Mouse (Mus musculus): ENCODE measurements around the gene Exoc2. TPM values are rescaled to one million over a fixed set of nuclear protein-coding genes. Genes with fewer than 3 reads are reported as not detected.

Exoc2 gene
- total and polyA plus RNA-seq, 3 experiments = 22.1 to 26.0 TPM; not detected in 1

- Histone ChIP-seq H3K27ac (ENCODE audit: control insufficient read depth, low read depth, low read length) (peak overlapping the region; percentile 61), H3K79me2 (ENCODE audit: control insufficient read depth, insufficient read depth, low read length, poor library complexity) (peaks cover 32% of the 10 kb centered on the region), H3K27me3 (ENCODE audit: control insufficient read depth in 1 of 2, insufficient read depth in 2 of 2, low read length in 2 of 2) (no peaks in the 10 kb centered on the region), H3K4me1 (ENCODE audit: control insufficient read depth in 1 of 2, insufficient read depth in 2 of 2, low read length in 2 of 2) (peaks cover 10 to 19% of the 10 kb centered on the region in 2 experiments), H3K9ac (ENCODE audit: control insufficient read depth, low read depth, low read length, poor library complexity, severe bottlenecking) (no peak overlapping the region; the same call in 1 of the 2 replicates), H3K9me3 (replicated peaks; ENCODE audit: insufficient read depth, low read length) (no peaks in the 10 kb centered on the region), H3K36me3 (ENCODE audit: control insufficient read depth in 1 of 2, insufficient read depth in 2 of 2, low read length in 2 of 2) (peaks cover 0 to 25% of the 10 kb centered on the region in 2 experiments; a peak in 2 of 4 replicates), H3K4me3 (ENCODE audit: control insufficient read depth in 1 of 2, insufficient read depth in 1 of 2, low read depth in 2 of 2, low read length in 2 of 2) (no peak overlapping the region)
- DNase-seq (ENCODE audit: low read depth, low spot score) = peak; percentile 63
- TF ChIP-seq CHD1 (IDR thresholded peaks at IDR 0.05; ENCODE audit: low read depth, low read length) (no peak), TAL1 (IDR thresholded peaks at IDR 0.05; ENCODE audit: low read length) (no peak), GABPA (IDR thresholded peaks at IDR 0.05; ENCODE audit: low read depth, low read length) (no peak), CTCF (IDR thresholded peaks at IDR 0.05 in 2 of 3, conservative IDR thresholded peaks at IDR 0.05 in 1 of 3; ENCODE audit: control insufficient read depth in 1 of 3, insufficient read depth in 1 of 3, low read depth in 2 of 3, low read length in 3 of 3, poor library complexity in 1 of 3, severe bottlenecking in 1 of 3) (no peak), MAX (IDR thresholded peaks at IDR 0.05; ENCODE audit: low read length) (no peak), ETS1 (IDR thresholded peaks at IDR 0.05; ENCODE audit: low read depth, low read length) (0 out of 2 replicates have a peak, but pooled peaks have one; percentile 51), BHLHE40 (IDR thresholded peaks at IDR 0.05; ENCODE audit: borderline replicate concordance, low read depth, low read length) (no peak), CHD2 (IDR thresholded peaks at IDR 0.05; ENCODE audit: low read length) (no peak), POLR2A (IDR thresholded peaks at IDR 0.05; ENCODE audit: control insufficient read depth in 1 of 2, insufficient read depth in 1 of 2, low read depth in 1 of 2, low read length in 2 of 2, poor library complexity in 1 of 2) (no peak), MYC (IDR thresholded peaks at IDR 0.05; ENCODE audit: low read depth, low read length) (no peak), ZKSCAN1 (IDR thresholded peaks at IDR 0.05; ENCODE audit: low read depth, low read length) (no peak), POLR2AphosphoS5 (IDR thresholded peaks at IDR 0.05; ENCODE audit: borderline replicate concordance, low read depth, low read length) (no peak), ELF1 (IDR thresholded peaks at IDR 0.05; ENCODE audit: low read depth, low read length) (no peak), MEF2A (IDR thresholded peaks at IDR 0.05; ENCODE audit: extremely low read depth, insufficient replicate concordance, low read depth, low read length, poor library complexity, severe bottlenecking) (no peak), MYB (IDR thresholded peaks at IDR 0.05; ENCODE audit: low read depth, low read length) (0 out of 2 replicates have a peak, but pooled peaks have one; percentile 43), UBTF (IDR thresholded peaks at IDR 0.05; ENCODE audit: borderline replicate concordance, insufficient read depth, low read depth, low read length) (no peak), NELFE (IDR thresholded peaks at IDR 0.05; ENCODE audit: low read depth, low read length) (no peak), RCOR1 (IDR thresholded peaks at IDR 0.05; ENCODE audit: low read depth, low read length) (no peak), MXI1 (IDR thresholded peaks at IDR 0.05; ENCODE audit: low read depth, low read length) (no peak; the same call in 1 of the 2 replicates), GATA1 (IDR thresholded peaks at IDR 0.05; ENCODE audit: low read depth, low read length) (peak; percentile 61), E2F4 (IDR thresholded peaks at IDR 0.05; ENCODE audit: borderline replicate concordance, low read depth, low read length) (no peak), SMC3 (IDR thresholded peaks at IDR 0.05; ENCODE audit: low read depth, low read length) (no peak), ZMIZ1 (IDR thresholded peaks at IDR 0.05; ENCODE audit: low read depth, low read length) (no peak), EP300 (IDR thresholded peaks at IDR 0.05; ENCODE audit: low read depth in 1 of 2, low read length in 2 of 2) (peak; percentile 69 to 77), TCF12 (IDR thresholded peaks at IDR 0.05; ENCODE audit: low read depth, low read length) (no peak), MAFK (IDR thresholded peaks at IDR 0.05; ENCODE audit: borderline replicate concordance, low read depth, low read length) (no peak), SIN3A (IDR thresholded peaks at IDR 0.05; ENCODE audit: low read length) (0 out of 2 replicates have a peak, but pooled peaks have one; percentile 54), USF2 (IDR thresholded peaks at IDR 0.05; ENCODE audit: borderline replicate concordance in 1 of 2, insufficient read depth in 1 of 2, low read depth in 1 of 2, low read length in 2 of 2) (no peak), ZC3H11A (IDR thresholded peaks at IDR 0.05; ENCODE audit: low read depth, low read length) (no peak)
Measured at GRCm38 (mm10) chr13:30971047-30971446, 2.8 kb downstream of the Exoc2 start.
